Mouse (Mus musculus): ENCODE measurements around the gene Thsd4.
A peak's percentile ranks its signal among the peaks of the same experiment; 100 is the strongest.

Thsd4 gene

GRCm38 (mm10) chr9:60129235-60129991 lies 392.4 kb downstream of the Thsd4 start:
- DNase-seq, result no peak

- no peak for DNase-seq
Observed at GRCm38 (mm10) chr9:60126961-60127360, 394.9 kb downstream of the Thsd4 start.

DNA sequence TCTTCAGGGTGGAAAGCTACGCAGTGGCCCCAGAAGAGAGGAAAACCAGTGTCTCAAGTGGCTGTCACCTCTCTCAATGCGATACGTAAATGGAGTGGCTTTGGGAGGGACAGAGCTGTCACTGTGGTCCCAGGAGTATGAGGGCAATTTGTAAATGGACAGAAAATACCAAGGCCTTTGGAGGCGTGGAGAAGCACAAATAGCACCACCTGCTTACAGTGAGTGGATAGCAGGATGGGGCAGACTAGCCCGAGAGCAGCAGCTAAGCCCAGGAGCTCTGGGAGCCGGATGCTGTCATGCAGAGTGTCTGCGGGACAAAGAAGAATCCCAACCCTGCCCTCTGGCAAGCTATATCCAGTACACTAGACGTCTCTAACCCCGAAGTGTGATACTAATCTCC lies 397.7 kb downstream of the Thsd4 start:
- DNase-seq, result no peak

DNA sequence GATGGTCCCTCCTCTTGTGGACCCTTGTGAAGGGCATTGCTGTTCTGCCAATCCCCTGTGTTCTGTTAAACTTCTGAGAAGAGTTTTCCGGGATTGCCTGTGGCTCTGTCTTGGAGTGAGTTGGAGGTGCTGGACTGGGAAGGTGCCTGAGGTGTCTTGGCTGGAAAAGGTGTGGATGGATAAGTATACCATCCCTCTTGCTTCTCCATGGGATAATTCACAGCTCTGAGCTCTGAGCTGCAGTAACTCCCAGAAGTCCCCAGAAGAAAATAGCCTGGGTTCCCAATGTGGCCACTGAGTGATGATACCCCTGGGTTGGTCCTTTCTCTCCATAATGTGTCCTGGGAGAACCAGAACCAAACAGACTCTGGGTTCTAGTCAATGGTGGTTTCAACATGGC lies 398.8 kb downstream of the Thsd4 start:
- DNase-seq, result no peak

- no peak for DNase-seq
Observed at GRCm38 (mm10) chr9:60119846-60120245, 402.0 kb downstream of the Thsd4 start.

DNA sequence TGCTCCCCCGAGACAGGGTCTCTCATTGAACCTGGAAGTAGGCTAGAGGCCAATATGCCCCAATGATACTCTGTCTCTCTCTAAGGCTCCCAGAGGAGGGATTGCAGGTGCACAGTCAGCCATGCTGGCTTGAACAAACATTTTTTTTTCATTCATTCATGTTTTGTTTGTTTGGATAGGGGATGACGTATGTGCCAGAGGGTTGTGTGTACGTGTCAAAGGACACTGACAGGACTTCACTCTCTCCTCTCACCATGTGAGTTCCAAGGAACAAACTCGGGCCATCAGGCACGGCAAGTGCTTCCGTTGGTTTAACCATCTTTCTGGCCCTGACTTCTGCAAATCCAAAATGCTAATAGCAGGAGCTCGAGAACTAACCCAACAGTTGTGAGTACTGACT lies 404.0 kb downstream of the Thsd4 start:
- no peak for DNase-seq

GRCm38 (mm10) chr9:60115711-60116247 lies 406.1 kb downstream of the Thsd4 start:
- no peak for DNase-seq

- DNase-seq, result no peak
Observed at GRCm38 (mm10) chr9:60115306-60115705, 406.5 kb downstream of the Thsd4 start.

- no peak for DNase-seq
Observed at GRCm38 (mm10) chr9:60110200-60110599, 411.6 kb downstream of the Thsd4 start.

DNA sequence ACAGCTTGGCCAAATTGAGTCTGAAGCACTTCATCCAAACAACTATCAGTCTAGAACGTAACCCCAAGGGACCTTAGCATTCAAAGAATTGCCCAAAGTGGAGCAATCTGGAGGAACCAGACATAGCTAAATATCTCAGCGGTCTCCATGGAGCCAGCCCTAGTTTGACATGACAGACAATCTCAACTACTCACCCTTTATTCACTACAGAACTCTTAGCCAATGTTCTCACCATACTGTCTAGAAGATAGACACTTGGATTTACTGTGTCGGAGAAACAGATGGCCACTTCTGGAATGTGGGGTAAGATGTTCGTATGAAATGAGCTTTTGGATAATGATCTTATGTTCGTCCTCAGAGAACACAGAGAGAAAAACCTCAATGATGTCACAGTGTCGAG lies 415.2 kb downstream of the Thsd4 start:
- no peak for DNase-seq

- DNase-seq, result no peak
Observed at GRCm38 (mm10) chr9:60106106-60106505, 415.7 kb downstream of the Thsd4 start.

GRCm38 (mm10) chr9:60094211-60094610 lies 427.6 kb downstream of the Thsd4 start:
- no peak for DNase-seq

GRCm38 (mm10) chr9:60092428-60092827 lies 429.4 kb downstream of the Thsd4 start:
- no peak for DNase-seq

- no peak for DNase-seq
Observed at GRCm38 (mm10) chr9:60089441-60089840, 432.4 kb downstream of the Thsd4 start.

GRCm38 (mm10) chr9:60088101-60088500 lies 433.7 kb downstream of the Thsd4 start:
- DNase-seq, result peak; percentile 8 to 11

DNA sequence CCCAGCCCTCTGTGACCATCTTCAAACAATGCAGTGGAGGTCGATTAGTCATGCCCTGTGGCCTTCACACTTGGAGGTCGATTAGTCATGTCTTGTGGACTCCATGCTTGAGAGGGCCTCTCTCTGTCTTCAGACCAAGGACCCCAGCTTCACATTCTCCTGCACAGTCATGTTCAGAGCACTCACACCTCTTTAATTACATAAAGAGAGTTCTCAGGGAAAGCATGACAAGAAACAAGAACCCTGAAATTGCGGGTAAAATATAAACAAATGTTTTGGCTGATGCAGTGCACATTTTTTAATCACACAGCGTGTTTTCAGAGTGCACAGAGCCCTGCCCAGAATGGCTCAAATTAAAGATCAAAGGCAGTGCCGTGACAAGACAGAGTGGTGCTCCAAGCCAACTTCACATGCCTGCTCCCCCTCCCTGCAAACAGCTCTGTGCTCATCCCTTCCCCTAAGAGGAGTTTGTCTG lies 439.7 kb downstream of the Thsd4 start:
- DNase-seq, result no peak

DNA sequence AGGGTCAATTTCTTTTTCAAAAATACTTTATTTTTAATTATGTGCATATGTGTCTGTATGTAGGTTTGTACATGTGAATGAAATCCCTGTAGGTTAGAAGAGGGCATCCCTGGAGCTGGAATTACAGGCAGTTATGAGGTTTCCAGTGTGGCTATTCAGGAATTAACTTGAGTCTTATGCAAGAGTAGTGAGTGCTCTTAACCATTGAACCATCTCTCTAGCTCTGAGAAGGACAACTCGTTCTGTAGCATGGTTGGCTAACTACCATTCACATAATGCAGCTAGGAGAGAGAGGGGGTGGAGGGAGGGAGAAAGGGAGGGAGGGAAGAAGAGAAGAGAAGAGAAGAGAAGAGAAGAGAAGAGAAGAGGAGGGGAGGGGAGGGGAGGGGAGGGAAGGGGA lies 444.1 kb downstream of the Thsd4 start:
- no peak for DNase-seq

DNA sequence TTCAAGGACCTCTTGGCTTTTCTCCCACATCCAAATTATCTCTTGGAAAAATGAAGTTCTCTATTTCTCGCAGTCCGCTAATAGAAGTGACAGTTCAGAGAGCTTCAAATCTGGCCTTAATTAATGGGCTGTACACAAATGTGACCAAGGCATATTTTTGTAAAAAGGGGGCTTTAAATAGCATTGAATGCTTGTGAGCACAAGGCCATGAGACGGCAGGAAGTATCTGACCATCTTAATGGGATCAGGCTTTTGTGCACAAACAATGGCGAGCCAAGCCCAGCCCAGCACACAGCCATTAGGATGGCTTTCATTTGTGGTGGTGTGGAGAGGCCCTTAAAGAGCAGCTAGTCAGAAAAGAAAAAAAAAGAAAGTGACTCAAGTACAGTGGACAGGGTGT lies 445.4 kb downstream of the Thsd4 start:
- DNase-seq, result no peak

DNA sequence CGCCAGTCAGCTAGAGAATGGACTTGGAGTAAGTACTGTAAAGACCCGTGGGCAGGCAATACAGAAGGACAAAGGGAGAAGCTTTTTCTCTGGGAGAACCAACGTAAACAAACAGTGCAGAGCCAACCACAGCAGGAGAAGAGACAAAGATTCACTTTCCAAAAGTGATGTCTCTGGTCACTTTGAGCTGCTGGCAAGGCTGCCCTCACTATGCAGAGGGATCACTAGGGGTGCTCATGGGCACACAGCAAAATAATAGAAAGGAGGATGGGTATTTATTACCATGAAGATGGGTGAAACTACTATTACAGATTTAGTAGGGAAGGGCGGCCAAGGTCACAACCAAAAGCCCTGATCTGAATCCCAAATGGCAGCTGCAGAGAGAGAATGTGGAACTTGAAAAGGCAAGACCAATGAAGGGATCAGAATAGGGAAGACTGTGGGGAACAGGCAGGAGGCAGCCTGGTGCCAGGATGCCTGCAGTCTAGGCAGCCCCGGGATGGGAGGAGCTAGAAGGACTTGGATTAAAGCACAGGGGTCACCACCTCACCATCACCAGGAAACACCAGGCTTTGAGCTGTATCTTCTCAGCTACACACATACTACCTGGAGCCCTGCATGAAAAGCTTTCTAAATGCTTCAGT lies 450.1 kb downstream of the Thsd4 start:
- DNase-seq, result no peak

DNA sequence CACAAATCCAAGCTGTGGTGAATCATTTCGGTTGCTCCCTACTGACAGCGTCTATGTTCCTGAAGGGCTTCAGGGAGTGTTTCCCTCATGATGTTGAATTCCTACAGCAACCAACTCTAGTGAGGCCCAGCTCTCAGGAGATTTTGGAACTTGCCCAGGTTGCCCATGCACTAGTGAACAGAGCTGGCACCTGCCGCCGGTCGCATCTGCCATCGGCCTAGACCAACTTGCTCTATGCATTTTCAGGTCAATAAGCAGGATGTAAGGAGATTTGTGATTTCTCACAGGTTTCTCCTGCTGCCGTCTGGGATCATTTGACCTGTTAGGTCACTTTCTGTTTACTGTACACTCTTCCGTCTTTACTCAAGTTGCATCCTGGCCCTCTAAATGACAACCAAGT lies 454.6 kb downstream of the Thsd4 start:
- no peak for DNase-seq

DNA sequence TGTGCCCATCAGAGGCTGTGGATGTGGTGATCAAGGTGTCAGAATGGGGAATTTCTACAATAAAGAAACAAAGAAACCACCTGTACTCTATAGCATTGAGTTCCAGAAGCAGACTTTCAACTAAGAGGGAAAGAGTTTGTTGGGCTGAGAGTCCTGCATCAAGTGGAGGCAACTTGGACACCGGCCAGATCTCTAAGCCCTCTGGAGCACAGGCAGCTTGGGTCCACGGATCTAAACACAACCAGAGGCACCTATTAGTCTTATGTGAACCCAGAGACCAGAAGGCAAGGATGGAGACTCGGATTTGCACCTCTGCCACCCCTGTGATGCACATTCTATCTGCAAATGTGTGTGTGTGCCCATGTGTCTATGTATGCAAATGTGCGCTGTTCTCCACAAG lies 456.7 kb downstream of the Thsd4 start:
- no peak for DNase-seq

GRCm38 (mm10) chr9:60063191-60063720 lies 458.6 kb downstream of the Thsd4 start:
- no peak for DNase-seq

DNA sequence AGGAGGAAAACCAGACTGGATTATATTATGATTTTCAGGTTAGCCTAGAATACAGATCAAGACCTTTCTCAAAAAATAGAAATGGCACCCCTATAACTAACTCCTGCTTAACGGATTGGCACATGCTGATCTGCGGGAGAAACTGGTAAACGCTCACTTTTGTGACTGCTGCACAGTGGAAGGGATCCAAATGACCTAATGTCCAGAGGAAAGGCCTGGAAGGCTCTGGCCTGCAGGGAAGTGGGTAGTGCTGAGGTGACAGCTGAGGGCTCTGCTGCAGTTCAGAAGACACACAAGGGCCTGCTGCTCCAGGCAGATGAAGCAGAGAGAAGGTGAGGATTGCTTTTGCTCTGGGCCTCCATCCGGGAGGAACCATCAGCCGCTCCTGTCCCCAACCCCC lies 465.7 kb downstream of the Thsd4 start:
- no peak for DNase-seq

DNA sequence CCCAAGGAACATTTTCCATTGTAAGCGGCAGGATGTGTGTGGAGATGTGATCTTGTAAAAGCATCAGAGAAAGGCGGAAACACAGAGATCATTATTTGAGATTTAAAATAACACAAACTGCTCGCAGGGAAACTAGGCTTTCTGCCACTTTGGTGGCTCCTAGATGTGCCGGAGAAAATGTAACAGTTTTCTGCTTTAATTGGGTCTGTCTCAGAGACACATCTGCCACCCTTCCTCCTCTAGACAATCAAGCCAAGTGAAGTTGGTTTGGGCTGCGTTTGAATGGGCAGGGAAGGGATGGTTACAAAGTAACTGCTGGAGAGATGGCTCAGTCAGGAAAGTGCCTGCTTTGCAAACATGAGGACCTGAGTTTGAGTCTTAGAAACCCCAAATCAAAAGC lies 466.9 kb downstream of the Thsd4 start:
- no peak for DNase-seq
